Mouse (Mus musculus) forebrain, postnatal 0 days (tissue): Measurements from ENCODE around the gene Cebpg. TPM values are rescaled to one million over a fixed set of nuclear protein-coding genes. Genes with fewer than 3 reads are reported as not detected.

Experiments
- ATAC-seq: fragments of 200-750 bp; cut with Nextera tagmentation; 2 replicates; pipeline ENCODE4 v1.8.0; 2017; ENCODE audit warnings: mild to moderate bottlenecking, moderate library complexity
- DNase-seq: peaks from one replicate; pipeline ENCODE4 v3.0.0-alpha.2; 2015
- H3K27ac ChIP-seq: fragments of 300-500 bp; sonication (generic); 2 replicates; pipeline ENCODE4 v1.5.1; 2014; ENCODE audit warnings: low read depth, mild to moderate bottlenecking, antibody characterized with exemption, low read length, moderate library complexity, mixed read lengths
- H3K27me3 ChIP-seq: fragments of 300-500 bp; sonication (generic); 2 replicates; pipeline ENCODE4 v1.6.1; 2014; ENCODE audit warnings: mild to moderate bottlenecking, low read length, mixed read lengths; ENCODE audit not compliant: insufficient read depth
- H3K36me3 ChIP-seq: fragments of 300-500 bp; sonication (generic); 2 replicates; pipeline ENCODE4 v1.6.1; 2014; ENCODE audit warnings: mild to moderate bottlenecking, moderate library complexity; ENCODE audit not compliant: insufficient read depth
- H3K4me1 ChIP-seq: fragments of 300-500 bp; sonication (generic); 2 replicates; pipeline ENCODE4 v1.6.1; 2014; ENCODE audit warnings: antibody characterized with exemption; ENCODE audit not compliant: insufficient read depth
- H3K4me2 ChIP-seq: fragments of 300-500 bp; sonication (generic); 2 replicates; pipeline ENCODE4 v1.6.1; 2014; ENCODE audit warnings: low read depth, mild to moderate bottlenecking, moderate library complexity
- H3K4me3 ChIP-seq: fragments of 300-500 bp; sonication (generic); 2 replicates; pipeline ENCODE4 v1.5.1; 2014; ENCODE audit warnings: low read depth, low read length, mixed read lengths
- H3K9ac ChIP-seq: fragments of 300-500 bp; sonication (generic); 2 replicates; pipeline ENCODE4 v1.6.1; 2014; ENCODE audit warnings: mild to moderate bottlenecking
- H3K9me3 ChIP-seq: fragments of 300-500 bp; sonication (generic); 2 replicates; pipeline ENCODE4 v1.6.1; 2016; ENCODE audit warnings: low read length
- CTCF ChIP-seq: sonication (generic); IDR thresholded peaks from 2 replicates; pipeline ENCODE4 v1.5.1; 2016; ENCODE audit warnings: antibody characterized with exemption, control low read depth, low read depth
- WGBS: fragments of 180-500 bp; shearing (Covaris S2); extraction: QIAGEN DNeasy Blood & Tissue Kit; methylation state at CpG from one replicate; pipeline ENCODE4 v1.1.7; 2014; 5-methylcytosine and 5-hydroxymethylcytosine counted together
- polyA plus RNA-seq: library from polyadenylated mRNA; unstranded; fragments of >200 nt; fragmentation: Nextera tagmentation; extraction: Ambion mirVana; gene quantifications from 2 replicates; pipeline ENCODE4 v1.2.1, GENCODE M21; 2015
- total RNA-seq: library from RNA; depleted of rRNA; stranded (reverse); fragments of >200 nt; gene quantifications from 2 replicates; pipeline ENCODE4 v1.2.3, GENCODE M21; 2014

The Cebpg gene
- total and polyA plus RNA-seq, 2 experiments from 2014 or later: 14.5 to 23.2 TPM

GRCm38 (mm10) chr7:35030567-35030966 lies 25.8 kb downstream of the Cebpg start:
- Histone ChIP-seq H3K27ac (no peak overlapping the region), H3K9me3 (no peaks in the 10 kb centered on the region), H3K4me2 (no peak overlapping the region), H3K4me1 (no peaks in the 10 kb centered on the region), H3K9ac (no peak overlapping the region), H3K27me3 (no peaks in the 10 kb centered on the region), H3K36me3 (peaks cover 9% of the 10 kb centered on the region; the same call in 1 of the 2 replicates), H3K4me3 (no peak overlapping the region)
- 58% methylated on average over 6 of the region's 6 CpGs for WGBS
- ATAC-seq (peak; percentile 70), DNase-seq (peak; percentile 58)
- TF ChIP-seq CTCF: no peak

GRCm38 (mm10) chr7:35029648-35030047 lies 26.7 kb downstream of the Cebpg start:
- DNase-seq (no peak), ATAC-seq (no peak)
- Histone ChIP-seq H3K9ac (no peak overlapping the region), H3K4me2 (no peak overlapping the region), H3K9me3 (no peaks in the 10 kb centered on the region), H3K4me1 (no peaks in the 10 kb centered on the region), H3K4me3 (no peak overlapping the region), H3K27me3 (no peaks in the 10 kb centered on the region), H3K27ac (no peak overlapping the region), H3K36me3 (peaks cover 9% of the 10 kb centered on the region; the same call in 1 of the 2 replicates)
- WGBS: 72% methylated on average over 3 of the region's 3 CpGs
- no peak for TF ChIP-seq CTCF

- peaks cover 9% of the 10 kb centered on the region; the same call in 1 of the 2 replicates for H3K36me3 ChIP-seq
- no peak overlapping the region for H3K9ac ChIP-seq
- no peak for DNase-seq
- no peaks in the 10 kb centered on the region for H3K27me3 ChIP-seq
- 89% methylated on average over 5 of the region's 5 CpGs for WGBS
- H3K27ac ChIP-seq: no peak overlapping the region
- no peak for TF ChIP-seq CTCF
- ATAC-seq: no peak
- H3K4me3 ChIP-seq: no peak overlapping the region
- H3K9me3 ChIP-seq: no peaks in the 10 kb centered on the region
- no peak overlapping the region for H3K4me2 ChIP-seq
- no peaks in the 10 kb centered on the region for H3K4me1 ChIP-seq
These were observed 27.1 kb downstream of the Cebpg start for GRCm38 (mm10) chr7:35029228-35029627.

- no peak for ATAC-seq
- Histone ChIP-seq H3K4me3 (no peak overlapping the region), H3K36me3 (peaks cover 9% of the 10 kb centered on the region; the same call in 1 of the 2 replicates), H3K4me2 (no peak overlapping the region), H3K4me1 (no peaks in the 10 kb centered on the region), H3K27ac (no peak overlapping the region), H3K9ac (no peak overlapping the region), H3K9me3 (no peaks in the 10 kb centered on the region), H3K27me3 (no peaks in the 10 kb centered on the region)
- DNase-seq: no peak
- WGBS: 77% methylated on average over 16 of the region's 16 CpGs
- no peak for TF ChIP-seq CTCF
These were observed 27.8 kb downstream of the Cebpg start for GRCm38 (mm10) chr7:35028559-35028958.

- no peak overlapping the region for H3K9ac ChIP-seq
These were observed 28.5 kb downstream of the Cebpg start for GRCm38 (mm10) chr7:35027801-35028420.

GRCm38 (mm10) chr7:35026838-35027291 lies 29.5 kb downstream of the Cebpg start:
- DNase-seq (peak; percentile 50), ATAC-seq (no peak)
- no peak overlapping the region for H3K4me2 ChIP-seq
- no peak overlapping the region for H3K4me3 ChIP-seq
- no peak overlapping the region for H3K9ac ChIP-seq
- 77% methylated on average over 3 of the region's 3 CpGs for WGBS
- no peak overlapping the region for H3K27ac ChIP-seq
- peaks cover 7% of the 10 kb centered on the region for H3K36me3 ChIP-seq
- TF ChIP-seq CTCF: peak; percentile 60
- H3K9me3 ChIP-seq: no peaks in the 10 kb centered on the region
- no peaks in the 10 kb centered on the region for H3K4me1 ChIP-seq
- no peaks in the 10 kb centered on the region for H3K27me3 ChIP-seq

More at GRCm38 (mm10) chr7:35027801-35028420, 28.5 kb downstream of the Cebpg start:
- Histone ChIP-seq H3K27ac (no peak overlapping the region), H3K4me1 (no peaks in the 10 kb centered on the region), H3K36me3 (peaks cover 9% of the 10 kb centered on the region; the same call in 1 of the 2 replicates), H3K4me2 (no peak overlapping the region), H3K27me3 (no peaks in the 10 kb centered on the region), H3K9me3 (no peaks in the 10 kb centered on the region), H3K4me3 (no peak overlapping the region)
- TF ChIP-seq CTCF: no peak
- 68% methylated on average over 9 of the region's 9 CpGs for WGBS
- DNase-seq: no peak
- no peak for ATAC-seq

GRCm38 (mm10) chr7:35026276-35026630 lies 30.1 kb downstream of the Cebpg start:
- no peak overlapping the region for H3K27ac ChIP-seq
- no peaks in the 10 kb centered on the region for H3K27me3 ChIP-seq
- 77% methylated on average over 4 of the region's 4 CpGs for WGBS
- no peak overlapping the region for H3K9ac ChIP-seq
- no peaks in the 10 kb centered on the region for H3K4me1 ChIP-seq
- no peak overlapping the region for H3K4me3 ChIP-seq
- DNase-seq (no peak), ATAC-seq (no peak)
- no peak overlapping the region for H3K4me2 ChIP-seq
- H3K36me3 ChIP-seq: peaks cover 3% of the 10 kb centered on the region; the same call in 1 of the 2 replicates
- no peak for TF ChIP-seq CTCF
- no peaks in the 10 kb centered on the region for H3K9me3 ChIP-seq
